Mouse (Mus musculus) layer of hippocampus, adult 18-20 months (tissue): ENCODE data around the gene Gm16223. TPM values are rescaled to one million over a fixed set of nuclear protein-coding genes. Genes with fewer than 3 reads are reported as not detected.

Experiments
- DNase-seq, 2 experiments: peaks; one replicate each; pipeline ENCODE4 v3.0.0; 2022; ENCODE audit warnings: low spot score in 2 of 2
- total RNA-seq, 2 experiments: library from RNA; stranded (reverse); gene quantifications; 2 replicates each; pipeline ENCODE4 v1.2.3; 2021

Gm16223 gene
- total RNA-seq, 2 experiments from 2014 or later, result 0.20 to 0.27 TPM

DNA sequence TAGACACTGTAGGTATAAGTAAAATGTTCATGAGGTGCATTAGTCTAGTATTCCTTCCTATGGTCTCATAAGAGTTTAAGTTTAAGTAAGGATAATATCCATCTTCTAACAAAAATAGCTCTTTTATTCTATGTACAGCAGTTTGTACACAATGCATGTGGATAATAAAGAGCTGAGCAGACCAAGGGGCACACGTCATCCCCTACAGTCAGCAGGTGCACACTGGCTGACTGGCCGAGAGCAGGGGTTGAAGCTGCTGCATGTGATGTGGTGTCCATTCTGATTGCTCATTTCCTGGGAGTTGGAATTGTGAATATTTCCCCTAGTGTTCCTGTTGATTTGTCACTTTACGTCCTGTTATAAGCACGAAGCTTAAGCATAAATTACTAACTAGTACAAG is 144.6 kb downstream of the Gm16223 start:
- DNase-seq, result no peak

DNA sequence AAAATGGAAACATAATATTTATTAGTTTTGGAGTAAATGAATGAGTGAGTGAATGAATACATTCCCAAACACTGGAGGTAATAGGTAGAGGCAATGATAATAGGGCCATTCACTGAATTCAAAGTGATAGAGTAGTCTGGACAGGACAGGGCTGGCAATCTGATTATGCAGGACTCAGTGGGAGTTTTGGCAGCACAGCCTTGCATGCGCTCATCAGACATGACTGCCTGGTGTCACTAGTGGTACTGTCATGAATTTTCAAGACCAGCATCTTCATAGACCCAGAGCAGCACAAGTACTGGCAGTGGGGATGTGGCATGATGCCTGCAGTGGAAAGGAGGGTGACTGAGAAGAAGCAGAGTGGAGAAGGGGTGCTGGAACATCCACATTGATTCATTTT is 157.1 kb downstream of the Gm16223 start:
- DNase-seq, result no peak

DNA sequence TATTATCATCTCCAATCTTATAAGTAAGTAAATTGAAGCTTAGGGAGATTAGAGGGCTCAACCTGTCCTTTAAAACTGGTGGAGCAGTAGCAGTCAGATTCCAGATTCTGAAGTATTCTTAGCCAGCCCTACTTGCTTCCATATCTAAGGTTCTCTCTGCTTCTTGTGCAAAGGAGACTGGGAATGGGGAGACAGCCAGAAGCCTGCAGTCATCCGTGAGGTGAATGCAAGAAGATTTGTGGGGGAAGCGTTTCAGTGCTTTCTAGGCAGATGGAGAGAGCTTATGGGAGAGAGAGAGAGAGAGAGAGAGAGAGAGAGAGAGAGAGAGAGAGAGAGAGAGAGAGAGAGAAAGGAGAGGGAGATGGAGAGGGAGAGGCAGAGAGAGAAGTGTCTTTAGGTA is 160.9 kb downstream of the Gm16223 start:
- DNase-seq, result peak in 1 of 2 experiments; percentile 9

DNA sequence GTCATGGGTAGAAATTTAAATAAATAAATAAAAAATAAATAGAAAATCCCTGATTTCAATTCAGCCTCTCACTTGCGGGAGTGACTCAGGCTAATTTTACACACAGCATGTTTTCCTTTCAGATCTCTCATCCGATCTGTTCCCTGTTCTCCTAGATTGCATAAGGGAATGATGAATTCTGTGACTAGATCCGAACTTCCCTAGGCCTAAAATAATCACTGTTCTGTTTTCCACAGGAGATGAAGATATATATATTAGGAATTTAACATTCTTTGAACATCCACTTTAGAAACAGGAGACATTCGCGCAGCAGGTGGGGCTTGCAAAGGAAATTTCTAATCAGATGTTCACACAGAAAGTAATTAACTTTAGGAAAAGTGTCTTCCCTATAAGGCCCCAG is 171.5 kb downstream of the Gm16223 start:
- peak; percentile 8 to 61 for DNase-seq

DNA sequence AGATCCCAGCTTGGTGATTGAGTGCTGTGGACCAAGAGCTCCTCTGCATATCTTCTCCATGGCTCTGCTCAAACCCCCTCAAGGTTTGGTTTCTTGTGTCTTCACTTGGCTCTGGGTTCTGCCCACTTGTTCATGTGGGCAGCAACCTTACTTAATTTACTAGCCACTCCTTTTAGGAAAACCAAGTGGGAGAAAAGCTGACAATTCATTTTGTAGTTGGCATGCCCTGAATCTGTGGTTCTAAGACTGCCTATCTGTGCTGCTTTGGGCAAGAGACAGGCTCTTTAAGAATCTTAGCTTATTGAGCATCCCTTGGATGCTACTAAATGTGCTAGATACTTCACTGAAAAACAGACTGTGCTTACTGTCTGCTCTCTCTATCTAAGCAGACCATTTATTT is 172.0 kb downstream of the Gm16223 start:
- no peak for DNase-seq

DNA sequence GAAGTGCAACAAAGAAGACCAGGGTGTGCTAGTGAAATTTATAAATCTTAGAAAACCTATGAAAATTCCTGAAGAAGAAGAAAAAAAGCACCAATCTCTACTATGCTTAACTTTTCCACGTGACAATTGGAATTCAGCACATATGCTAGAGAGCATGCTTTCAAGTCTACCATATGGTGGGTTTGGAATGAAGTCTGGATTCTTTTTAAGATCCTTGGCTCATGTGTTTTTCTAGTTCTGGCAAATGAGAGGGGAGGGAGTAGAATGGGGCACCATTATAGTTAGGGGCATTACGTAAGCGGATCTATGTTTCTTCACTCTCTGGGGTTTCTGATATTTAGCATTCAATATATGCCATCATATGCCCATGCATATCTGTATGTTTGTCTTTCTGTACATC is 182.6 kb downstream of the Gm16223 start:
- no peak for DNase-seq

Other genes with a start within 250 kb of the Gm16223 start
- gene Bod1l, start 223.6 kb upstream of the Gm16223 start, total RNA-seq, result 10 to 100 TPM; 38.5 to 38.9 TPM